Comparison of ENCODE assay signal across 9 mouse cellular contexts in genomic region chr19:4051741-4052515, GRCm38 (mm10). TPM values are rescaled to one million over a fixed set of nuclear protein-coding genes. Genes with fewer than 3 reads are reported as not detected.
DNase-seq lines count a peak whose midpoint lies in the region; ATAC-seq and TF ChIP-seq lines count a peak whose summit lies in the region.
"Had no signal": no experiment of that assay in that cellular context is flagged by ENCODE, and none has a peak within 500 bp of the region (broad histone marks: within the 10 kb centered on the region; RNA-seq: fewer than 3 reads in every experiment).

No protein-coding gene starts in this region.

- no peaks in the 10 kb centered on the region; the same call in 1 of the 2 replicates for H3K9me3 ChIP-seq in kidney, embryonic 16.5 days (ENCODE audit: low read length)
- peaks cover 3% of the 10 kb centered on the region; the same call in 1 of the 2 replicates for H3K9me3 ChIP-seq in E14TG2a.4 (ENCODE audit: low read length)
- H3K9me3 ChIP-seq: liver, embryonic 15.5 days had no signal

- H3K36me3 ChIP-seq in kidney, embryonic 16.5 days (ENCODE audit: insufficient read depth, low read length), result no peaks in the 10 kb centered on the region
- H3K36me3 ChIP-seq in E14TG2a.4 (ENCODE audit: insufficient read depth, low read length), result no peaks in the 10 kb centered on the region
- H3K36me3 ChIP-seq: liver, embryonic 15.5 days had no signal

- H3K4me1 ChIP-seq in kidney, embryonic 16.5 days (ENCODE audit: insufficient read depth, low read length), result no peaks in the 10 kb centered on the region
- peaks cover 58% of the 10 kb centered on the region for H3K4me1 ChIP-seq in E14TG2a.4 (replicated peaks; ENCODE audit: low read depth, low read length)
- H3K4me1 ChIP-seq in embryonic fibroblast, embryonic 13.5 days (ENCODE audit: control insufficient read depth, insufficient read depth, low read length), result 0 out of 2 replicates have a peak, but pooled peaks cover 2% of the 10 kb centered on the region

- ATAC-seq in kidney, embryonic 16.5 days (ENCODE audit: low FRiP score, low TSS enrichment), result no peak

- WGBS in kidney, embryonic 16.5 days, result 52% methylated on average over 10 of the region's 10 CpGs

- no peak for TF ChIP-seq POLR2A in embryonic fibroblast, embryonic 13.5 days (IDR thresholded peaks at IDR 0.05; ENCODE audit: low read depth, low read length)

- H3K4me2 ChIP-seq in kidney, embryonic 16.5 days (replicated peaks; ENCODE audit: low read depth, low read length), result no peak overlapping the region
- H3K4me2 ChIP-seq: liver, embryonic 15.5 days had no signal

- H3K4me3 ChIP-seq in kidney, embryonic 16.5 days (ENCODE audit: low read length), result no peak overlapping the region
- H3K4me3 ChIP-seq in E14TG2a.4 (replicated peaks; ENCODE audit: low read length), result no peak overlapping the region
- H3K4me3 ChIP-seq in embryonic fibroblast, embryonic 13.5 days (ENCODE audit: insufficient read depth, low read length), result no peak overlapping the region
- H3K4me3 ChIP-seq: liver, embryonic 15.5 days had no signal

- H3K27me3 ChIP-seq in kidney, embryonic 16.5 days (ENCODE audit: insufficient read depth, low read length), result no peaks in the 10 kb centered on the region
- no peaks in the 10 kb centered on the region for H3K27me3 ChIP-seq in E14TG2a.4 (ENCODE audit: insufficient read depth, low read length)
- H3K27me3 ChIP-seq: liver, embryonic 15.5 days had no signal

- peak; percentile 37 for DNase-seq in kidney, adult 11 months
- DNase-seq in adrenal gland, postnatal 4 days (ENCODE audit: low spot score in 2 of 2), result peak; percentile 43 to 44
- peak; percentile 76 to 90 for DNase-seq in kidney, postnatal 25 days
- DNase-seq in mesoderm, embryonic 11.5 days (ENCODE audit: low read depth, low spot score), result peak; percentile 73
- DNase-seq in thymus, postnatal 10 days (ENCODE audit: low spot score in 2 of 2), result peak; percentile 42 to 87

- H3K9ac ChIP-seq in kidney, embryonic 16.5 days (replicated peaks; ENCODE audit: low read length), result no peak overlapping the region
- H3K9ac ChIP-seq: liver, embryonic 15.5 days had no signal

- peak; percentile 81 for TF ChIP-seq CTCF in E14TG2a.4 (conservative IDR thresholded peaks at IDR 0.05; ENCODE audit: low read length)
- peak; percentile 45; the same call in 1 of the 2 replicates for TF ChIP-seq CTCF in embryonic fibroblast, embryonic 13.5 days (IDR thresholded peaks at IDR 0.05; ENCODE audit: borderline replicate concordance, insufficient read depth, low read length)

- H3K27ac ChIP-seq in kidney, embryonic 16.5 days (ENCODE audit: low read length), result no peak overlapping the region
- H3K27ac ChIP-seq in embryonic fibroblast, embryonic 13.5 days (ENCODE audit: insufficient read depth, low read length), result no peak overlapping the region
- H3K27ac ChIP-seq: liver, embryonic 15.5 days had no signal

RNA-seq across cellular contexts. Expression of gene Gstp2, which starts 6.1 kb away (rescaled TPM):
- 2.5 and 9.6 TPM in 2 replicates for polyA plus RNA-seq in kidney, embryonic 16.5 days (2015; fragmentation: Nextera tagmentation; extraction: Ambion mirVana)
- 10 to 100 TPM; 52.6 to 68.8 TPM for total RNA-seq in adrenal gland, postnatal 4 days (2021)
- 1.7 and 3.1 TPM in 2 replicates for polyA plus RNA-seq in embryonic fibroblast, embryonic 13.5 days (2011; ENCODE audit: insufficient read length, low read depth, missing spikeins)

RNA-seq across cellular contexts. Expression of gene Gstp3, which starts 7.4 kb away (rescaled TPM):
- 0.36 and 0.49 TPM in 2 replicates for polyA plus RNA-seq in kidney, embryonic 16.5 days (2015; fragmentation: Nextera tagmentation; extraction: Ambion mirVana)
- total RNA-seq in adrenal gland, postnatal 4 days (2021), result 10 to 100 TPM in 1 of 2 experiments, 1 to 10 TPM in 1; 1.9 to 37.5 TPM
- not detected in 2 replicates for polyA plus RNA-seq in embryonic fibroblast, embryonic 13.5 days (2011; ENCODE audit: insufficient read length, low read depth, missing spikeins)

RNA-seq across cellular contexts. Expression of gene Gstp1, which starts 14.1 kb away (rescaled TPM):
- 526 and 535 TPM in 2 replicates for polyA plus RNA-seq in kidney, embryonic 16.5 days (2015; fragmentation: Nextera tagmentation; extraction: Ambion mirVana)
- total RNA-seq in adrenal gland, postnatal 4 days (2021), result 100 to 1,000 TPM; 258 to 283 TPM
- polyA plus RNA-seq in embryonic fibroblast, embryonic 13.5 days (2011; ENCODE audit: insufficient read length, low read depth, missing spikeins), result 225 and 296 TPM in 2 replicates

RNA-seq across cellular contexts. Expression of gene Cabp2, which starts 29.4 kb away (rescaled TPM):
- polyA plus RNA-seq in kidney, embryonic 16.5 days (2015; fragmentation: Nextera tagmentation; extraction: Ambion mirVana), result 0.21 and 0.96 TPM in 2 replicates
- 1 to 10 TPM in 1 of 2 experiments, not detected in 1; 1.2 TPM for total RNA-seq in adrenal gland, postnatal 4 days (2021)
- not detected in 2 replicates for polyA plus RNA-seq in embryonic fibroblast, embryonic 13.5 days (2011; ENCODE audit: insufficient read length, low read depth, missing spikeins)

RNA-seq across cellular contexts. Expression of gene Ndufv1, which starts 39.3 kb away (rescaled TPM):
- polyA plus RNA-seq in kidney, embryonic 16.5 days (2015; fragmentation: Nextera tagmentation; extraction: Ambion mirVana), result 261 and 285 TPM in 2 replicates
- total RNA-seq in adrenal gland, postnatal 4 days (2021), result 100 to 1,000 TPM; 253 to 283 TPM
- 64.3 and 74.1 TPM in 2 replicates for polyA plus RNA-seq in embryonic fibroblast, embryonic 13.5 days (2011; ENCODE audit: insufficient read length, low read depth, missing spikeins)
